Mouse (Mus musculus): Measurements from ENCODE around the gene Foxo1. TPM values are rescaled to one million over a fixed set of nuclear protein-coding genes. Genes with fewer than 3 reads are reported as not detected.

The Foxo1 gene
- polyA plus RNA-seq, 1 experiment from 2014 or later: 3.7 TPM

GRCm38 (mm10) chr3:52327146-52327545 is 59.0 kb downstream of the Foxo1 start:
- Histone ChIP-seq H3K9me3 (no peaks in the 10 kb centered on the region), H3K4me3 (no peak overlapping the region), H3K27ac (no peak overlapping the region), H3K27me3 (replicated peaks) (no peaks in the 10 kb centered on the region), H3K9ac (no peak overlapping the region), H3K4me2 (no peak overlapping the region), H3K36me3 (replicated peaks) (no peaks in the 10 kb centered on the region), H3K4me1 (0 out of 2 replicates have a peak, but pooled peaks cover 4% of the 10 kb centered on the region)
- no peak for ATAC-seq (replicated peaks)
- 87% methylated on average over 13 of the region's 13 CpGs for WGBS

- Histone ChIP-seq H3K9me3 (no peaks in the 10 kb centered on the region), H3K4me3 (no peak overlapping the region), H3K27ac (no peak overlapping the region), H3K27me3 (replicated peaks) (no peaks in the 10 kb centered on the region), H3K4me1 (no peaks in the 10 kb centered on the region), H3K4me2 (no peak overlapping the region), H3K9ac (no peak overlapping the region), H3K36me3 (replicated peaks) (no peaks in the 10 kb centered on the region)
- WGBS: 95% methylated on average over 1 of the region's 1 CpGs
- ATAC-seq (replicated peaks): no peak
Measured at GRCm38 (mm10) chr3:52331709-52332108, 63.6 kb downstream of the Foxo1 start.

- Histone ChIP-seq H3K27ac (no peak overlapping the region), H3K27me3 (replicated peaks) (no peaks in the 10 kb centered on the region), H3K4me3 (no peak overlapping the region), H3K36me3 (replicated peaks) (no peaks in the 10 kb centered on the region), H3K4me2 (no peak overlapping the region), H3K4me1 (0 out of 2 replicates have a peak, but pooled peaks cover 3% of the 10 kb centered on the region), H3K9me3 (no peaks in the 10 kb centered on the region), H3K9ac (no peak overlapping the region)
- 85% methylated on average over 4 of the region's 4 CpGs for WGBS
- ATAC-seq (replicated peaks): no peak
Measured at GRCm38 (mm10) chr3:52338761-52339160, 70.6 kb downstream of the Foxo1 start.

GRCm38 (mm10) chr3:52340336-52341034 is 72.3 kb downstream of the Foxo1 start:
- no peak overlapping the region for H3K4me3 ChIP-seq
- ATAC-seq (replicated peaks): no peak
- WGBS: 90% methylated on average over 12 of the region's 12 CpGs
- H3K27ac ChIP-seq: no peak overlapping the region
- no peak overlapping the region for H3K4me2 ChIP-seq
- no peaks in the 10 kb centered on the region for H3K9me3 ChIP-seq
- 0 out of 2 replicates have a peak, but pooled peaks cover 3% of the 10 kb centered on the region for H3K4me1 ChIP-seq
- H3K9ac ChIP-seq: no peak overlapping the region
- H3K36me3 ChIP-seq (replicated peaks): no peaks in the 10 kb centered on the region
- no peaks in the 10 kb centered on the region for H3K27me3 ChIP-seq (replicated peaks)

- 63% methylated on average over 3 of the region's 3 CpGs for WGBS
- H3K9ac ChIP-seq: no peak overlapping the region
- no peak for ATAC-seq (replicated peaks)
- H3K9me3 ChIP-seq: no peaks in the 10 kb centered on the region
- H3K27ac ChIP-seq: no peak overlapping the region
- 0 out of 2 replicates have a peak, but pooled peaks cover 3% of the 10 kb centered on the region for H3K4me1 ChIP-seq
- H3K4me2 ChIP-seq: no peak overlapping the region
- no peaks in the 10 kb centered on the region for H3K27me3 ChIP-seq (replicated peaks)
- H3K4me3 ChIP-seq: no peak overlapping the region
- no peaks in the 10 kb centered on the region for H3K36me3 ChIP-seq (replicated peaks)
Measured at GRCm38 (mm10) chr3:52342226-52342625, 74.1 kb downstream of the Foxo1 start.

- Histone ChIP-seq H3K9me3 (no peaks in the 10 kb centered on the region), H3K4me2 (no peak overlapping the region), H3K27me3 (replicated peaks) (no peaks in the 10 kb centered on the region), H3K4me3 (no peak overlapping the region), H3K9ac (no peak overlapping the region), H3K4me1 (0 out of 2 replicates have a peak, but pooled peaks cover 3% of the 10 kb centered on the region), H3K36me3 (replicated peaks) (no peaks in the 10 kb centered on the region), H3K27ac (no peak overlapping the region)
- ATAC-seq (replicated peaks): no peak
- WGBS: 13% methylated on average over 3 of the region's 3 CpGs
Measured at GRCm38 (mm10) chr3:52342801-52343200, 74.7 kb downstream of the Foxo1 start.

GRCm38 (mm10) chr3:52343270-52344070 is 75.3 kb downstream of the Foxo1 start:
- no peak overlapping the region for H3K9ac ChIP-seq
- H3K27ac ChIP-seq: no peak overlapping the region
- no peaks in the 10 kb centered on the region for H3K27me3 ChIP-seq (replicated peaks)
- no peak for ATAC-seq (replicated peaks)
- H3K4me3 ChIP-seq: no peak overlapping the region
- 0 out of 2 replicates have a peak, but pooled peaks cover 5% of the 10 kb centered on the region for H3K4me1 ChIP-seq
- 81% methylated on average over 6 of the region's 6 CpGs for WGBS
- no peaks in the 10 kb centered on the region for H3K36me3 ChIP-seq (replicated peaks)
- no peak overlapping the region for H3K4me2 ChIP-seq
- H3K9me3 ChIP-seq: no peaks in the 10 kb centered on the region

GRCm38 (mm10) chr3:52345881-52346280 is 77.7 kb downstream of the Foxo1 start:
- H3K4me1 ChIP-seq: 0 out of 2 replicates have a peak, but pooled peaks cover 5% of the 10 kb centered on the region
- ATAC-seq (replicated peaks): no peak
- no peak overlapping the region for H3K4me2 ChIP-seq
- 98% methylated on average over 11 of the region's 11 CpGs for WGBS
- H3K9ac ChIP-seq: no peak overlapping the region
- H3K4me3 ChIP-seq: no peak overlapping the region
- H3K27me3 ChIP-seq (replicated peaks): no peaks in the 10 kb centered on the region
- H3K9me3 ChIP-seq: no peaks in the 10 kb centered on the region
- no peak overlapping the region for H3K27ac ChIP-seq
- no peaks in the 10 kb centered on the region for H3K36me3 ChIP-seq (replicated peaks)

GRCm38 (mm10) chr3:52346986-52347710 is 79.0 kb downstream of the Foxo1 start:
- no peak overlapping the region for H3K4me2 ChIP-seq
- WGBS: 71% methylated on average over 4 of the region's 4 CpGs
- ATAC-seq (replicated peaks): no peak
- no peak overlapping the region for H3K9ac ChIP-seq
- H3K27ac ChIP-seq: no peak overlapping the region
- no peaks in the 10 kb centered on the region for H3K27me3 ChIP-seq (replicated peaks)
- H3K4me3 ChIP-seq: no peak overlapping the region
- 0 out of 2 replicates have a peak, but pooled peaks cover 3% of the 10 kb centered on the region for H3K4me1 ChIP-seq
- no peaks in the 10 kb centered on the region for H3K9me3 ChIP-seq
- H3K36me3 ChIP-seq (replicated peaks): no peaks in the 10 kb centered on the region

- no peaks in the 10 kb centered on the region for H3K9me3 ChIP-seq
- H3K9ac ChIP-seq: no peak overlapping the region
- no peak for ATAC-seq (replicated peaks)
- H3K4me3 ChIP-seq: no peak overlapping the region
- no peak overlapping the region for H3K27ac ChIP-seq
- H3K36me3 ChIP-seq (replicated peaks): no peaks in the 10 kb centered on the region
- no peaks in the 10 kb centered on the region for H3K27me3 ChIP-seq (replicated peaks)
- no peak overlapping the region for H3K4me2 ChIP-seq
- 0 out of 2 replicates have a peak, but pooled peaks cover 2% of the 10 kb centered on the region for H3K4me1 ChIP-seq
- WGBS: 53% methylated on average over 10 of the region's 10 CpGs
Measured at GRCm38 (mm10) chr3:52347980-52348622, 80.0 kb downstream of the Foxo1 start.

GRCm38 (mm10) chr3:52350636-52351035 is 82.5 kb downstream of the Foxo1 start:
- H3K27ac ChIP-seq: no peak overlapping the region
- H3K4me3 ChIP-seq: no peak overlapping the region
- no peak overlapping the region for H3K4me2 ChIP-seq
- no peaks in the 10 kb centered on the region for H3K9me3 ChIP-seq
- 0 out of 2 replicates have a peak, but pooled peaks cover 2% of the 10 kb centered on the region for H3K4me1 ChIP-seq
- no peak for ATAC-seq (replicated peaks)
- H3K27me3 ChIP-seq (replicated peaks): no peaks in the 10 kb centered on the region
- WGBS: 78% methylated on average over 8 of the region's 8 CpGs
- H3K9ac ChIP-seq: no peak overlapping the region
- no peaks in the 10 kb centered on the region for H3K36me3 ChIP-seq (replicated peaks)

- Histone ChIP-seq H3K4me1 (0 out of 2 replicates have a peak, but pooled peaks cover 2% of the 10 kb centered on the region), H3K36me3 (replicated peaks) (no peaks in the 10 kb centered on the region), H3K4me3 (no peak overlapping the region), H3K27ac (no peak overlapping the region), H3K9ac (no peak overlapping the region), H3K9me3 (no peaks in the 10 kb centered on the region), H3K4me2 (no peak overlapping the region), H3K27me3 (replicated peaks) (no peaks in the 10 kb centered on the region)
- no peak for ATAC-seq (replicated peaks)
- WGBS: 84% methylated on average over 9 of the region's 9 CpGs
Measured at GRCm38 (mm10) chr3:52351901-52352300, 83.8 kb downstream of the Foxo1 start.

All from midbrain, embryonic 15.5 days (tissue).